Mouse (Mus musculus) R1 (cell line): ENCODE results near the gene Dnajb7.

Experiments
- DNase-seq: peaks from one replicate; pipeline ENCODE4 v3.0.0-alpha.2; 2018; ENCODE audit warnings: low read depth, low spot score

The Dnajb7 gene

DNA sequence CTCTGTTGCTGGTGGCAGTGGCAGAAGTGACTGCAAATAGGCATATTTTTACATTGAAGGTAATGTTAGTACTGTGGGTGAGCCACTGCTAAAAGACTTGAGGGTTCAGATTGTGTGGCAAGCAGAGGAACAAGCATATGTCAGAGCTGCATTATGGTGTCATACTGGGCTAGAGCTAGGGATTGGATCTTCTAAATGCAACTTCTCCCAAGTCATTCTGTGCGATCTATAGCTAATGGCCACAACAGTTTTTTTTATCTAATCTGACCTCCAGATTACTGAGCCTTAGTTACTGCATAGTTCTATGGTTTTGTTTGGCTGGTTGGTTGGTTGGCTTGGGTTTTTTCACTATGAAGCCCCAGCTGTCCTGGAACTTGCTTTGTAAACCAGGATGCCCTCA lies at the start of gene Dnajb7:
Gene Dnajb7, minus strand, starts transcription at position 101 of the 400 bp plus-strand sequence.
- no peak for DNase-seq

DNA sequence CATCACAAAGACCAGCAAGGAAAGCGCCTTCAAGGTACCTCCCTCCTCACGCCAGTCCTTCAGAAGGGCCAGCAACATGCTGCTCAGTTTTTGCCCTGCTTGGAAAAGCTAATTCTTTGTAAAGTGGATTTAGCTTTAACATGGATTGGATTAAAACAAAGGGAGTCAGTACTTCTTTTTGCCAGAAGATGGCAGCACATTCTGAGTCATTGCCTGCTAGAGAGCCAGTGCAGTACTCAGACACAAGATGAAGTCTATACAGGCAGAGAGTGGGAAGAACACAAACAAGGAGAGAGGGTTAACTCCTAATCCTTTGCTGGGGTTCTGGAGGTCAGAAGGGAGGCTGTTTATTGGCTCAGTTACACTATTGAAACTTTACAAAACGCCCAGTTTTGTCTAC lies 40.4 kb upstream of the Dnajb7 start:
- peak; percentile 64 for DNase-seq

DNA sequence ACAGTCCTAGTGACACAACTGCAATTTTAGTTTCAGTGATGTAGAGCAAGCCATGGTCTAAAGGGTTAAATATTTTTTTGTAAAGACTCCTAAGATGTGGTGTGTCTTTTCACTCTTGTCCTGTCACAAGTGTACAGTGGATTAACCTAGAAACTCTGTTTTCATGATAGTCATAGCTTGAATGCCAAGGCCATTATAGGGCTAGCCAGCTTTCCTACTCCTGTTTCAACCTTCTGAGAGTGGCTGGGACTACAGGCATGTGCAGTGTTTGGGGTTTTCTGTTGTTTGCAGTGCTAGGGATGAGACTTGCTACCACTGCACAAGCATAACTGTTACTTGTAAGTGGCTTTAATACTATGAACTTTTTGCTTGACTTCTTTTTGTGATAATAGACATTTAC lies 31.1 kb upstream of the Dnajb7 start:
- DNase-seq = no peak

DNA sequence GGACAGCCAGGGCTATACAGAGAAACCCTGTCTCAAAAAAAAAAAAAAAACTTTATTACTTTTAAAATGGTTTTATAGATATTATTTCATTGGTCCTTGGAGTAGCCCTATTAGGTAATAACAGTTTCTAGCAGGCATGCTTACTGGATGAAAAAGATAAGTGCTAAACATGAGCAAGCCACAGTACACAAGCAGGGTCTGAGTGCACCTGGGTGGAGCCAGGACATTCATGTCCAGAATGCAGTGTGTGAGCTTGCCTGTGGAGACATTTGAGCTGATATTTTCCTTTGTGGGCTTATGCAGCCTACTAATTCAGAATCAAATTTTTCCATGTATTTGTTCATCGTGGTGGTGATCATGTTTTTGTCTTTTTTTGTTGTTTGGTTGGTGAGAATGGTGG lies 30.2 kb upstream of the Dnajb7 start:
- no peak for DNase-seq

DNA sequence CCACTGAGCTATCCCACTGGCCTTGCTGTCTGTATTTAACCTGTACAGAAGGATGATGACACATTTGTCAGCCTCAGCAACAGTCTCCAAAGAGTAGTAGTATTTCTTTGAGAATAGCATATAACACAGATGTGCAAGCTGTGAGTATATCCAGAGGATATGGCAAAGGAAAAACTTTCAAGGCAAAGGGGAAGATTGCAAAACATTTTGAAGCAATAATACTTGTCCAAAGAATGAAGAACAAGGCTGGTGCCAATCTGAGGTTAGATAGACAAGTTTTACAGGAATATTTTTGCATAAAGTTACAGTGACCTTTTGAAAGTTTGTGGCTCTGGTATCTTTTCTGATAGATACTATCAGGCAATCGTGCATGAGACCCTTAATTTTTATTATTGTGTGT lies 23.1 kb upstream of the Dnajb7 start:
- DNase-seq = no peak

DNA sequence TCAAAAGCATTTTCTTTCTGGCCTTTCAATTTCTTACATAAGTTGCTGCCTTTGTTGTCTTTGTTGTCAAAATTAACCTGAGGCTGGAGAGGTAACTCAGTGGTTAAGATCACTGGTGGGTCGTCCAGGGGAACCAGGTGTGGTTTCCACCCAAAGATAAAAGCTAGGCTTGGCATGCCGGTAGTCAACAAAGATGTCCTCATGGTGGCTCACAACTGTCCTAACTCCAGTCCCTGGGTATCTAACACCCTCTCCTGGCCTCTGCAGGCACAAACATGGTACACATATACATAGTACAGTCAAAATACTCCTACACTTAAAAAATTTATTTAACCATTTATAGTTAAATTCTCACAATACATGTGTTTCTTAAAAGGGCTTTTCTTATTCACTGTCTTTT lies 19.8 kb upstream of the Dnajb7 start:
- no peak for DNase-seq

DNA sequence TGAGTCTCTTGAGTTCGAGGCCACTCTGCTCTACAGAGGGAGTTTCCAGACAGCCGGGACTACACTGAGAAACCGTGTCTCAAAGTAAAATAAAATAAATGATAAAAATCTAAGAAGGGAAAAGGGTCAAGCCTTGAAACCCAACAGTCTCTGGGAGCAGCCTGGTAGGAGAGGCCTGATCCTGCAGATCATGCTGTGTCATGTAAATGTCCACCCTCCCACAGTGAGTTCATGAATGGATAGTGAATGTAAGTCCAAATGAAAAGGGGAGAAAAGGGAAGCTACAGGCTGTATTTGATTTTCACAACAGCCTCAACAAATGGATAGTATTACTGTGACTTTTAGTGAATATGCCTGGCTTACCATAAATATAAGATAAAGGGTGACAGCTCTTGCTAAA lies 17.2 kb upstream of the Dnajb7 start:
- DNase-seq = peak; percentile 55

DNA sequence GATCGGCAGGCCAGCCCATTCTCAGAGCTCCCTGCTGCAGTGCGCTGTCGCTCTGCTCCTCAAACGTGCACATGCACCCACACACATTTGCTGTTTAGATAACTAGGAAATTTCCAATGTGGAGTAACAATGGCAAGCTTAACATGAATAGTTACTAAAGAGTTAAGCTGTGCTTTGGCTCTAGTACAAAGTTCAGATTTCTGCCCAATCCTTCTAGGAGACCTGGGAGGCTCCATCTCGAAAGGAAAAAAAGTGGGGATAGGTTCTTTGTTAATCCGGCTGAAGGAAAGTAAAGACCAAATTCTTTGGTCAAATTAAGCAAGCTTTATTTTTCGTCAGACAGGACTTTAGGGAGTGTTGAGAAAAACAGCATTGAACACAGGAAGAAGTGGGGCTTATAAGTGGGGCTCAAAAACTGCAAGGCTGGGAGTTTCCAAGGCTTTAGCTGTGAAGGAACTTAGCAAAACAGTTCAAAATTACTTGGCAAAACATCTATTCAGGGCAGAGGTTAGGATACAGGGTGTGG lies 14.1 kb upstream of the Dnajb7 start:
- DNase-seq = no peak

DNA sequence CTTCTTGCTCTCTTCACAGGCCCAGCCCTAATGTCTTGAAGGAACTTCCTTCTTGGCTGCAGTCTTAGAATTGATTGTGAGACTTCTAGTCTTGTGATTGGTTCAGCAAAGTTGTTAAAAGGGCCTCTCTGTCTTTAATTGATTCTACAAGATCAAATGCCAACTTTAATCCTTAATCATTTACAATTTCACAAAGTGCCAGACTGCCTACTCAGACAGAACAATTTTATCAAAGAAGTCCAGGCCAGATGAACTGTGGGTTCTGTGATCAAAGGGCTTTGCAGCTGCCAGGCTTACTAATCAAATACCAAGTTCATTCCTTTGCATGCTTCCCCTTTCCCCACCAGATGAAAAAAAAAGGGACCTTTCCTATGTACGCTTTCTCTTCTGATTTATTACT lies 13.4 kb upstream of the Dnajb7 start:
- no peak for DNase-seq

DNA sequence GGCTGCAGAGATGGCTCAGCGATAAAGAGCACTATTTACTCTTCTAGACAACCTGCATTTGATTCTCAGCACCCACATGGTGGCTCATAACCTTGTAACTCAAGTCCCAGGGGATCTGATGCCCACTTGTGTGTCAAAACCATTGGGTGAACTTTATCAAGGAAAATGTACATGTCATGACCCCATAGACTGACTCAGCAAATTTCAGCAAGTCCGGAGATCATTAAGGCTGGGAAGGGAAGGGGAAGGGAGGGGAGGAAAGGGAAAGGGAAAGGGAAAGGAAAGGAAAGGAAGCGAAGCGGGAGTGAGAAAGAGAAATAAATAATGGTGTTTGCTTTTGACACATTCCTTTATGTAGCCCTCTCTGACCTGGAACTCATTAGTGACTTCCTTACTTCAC lies 10.0 kb upstream of the Dnajb7 start:
- peak; percentile 54 for DNase-seq

DNA sequence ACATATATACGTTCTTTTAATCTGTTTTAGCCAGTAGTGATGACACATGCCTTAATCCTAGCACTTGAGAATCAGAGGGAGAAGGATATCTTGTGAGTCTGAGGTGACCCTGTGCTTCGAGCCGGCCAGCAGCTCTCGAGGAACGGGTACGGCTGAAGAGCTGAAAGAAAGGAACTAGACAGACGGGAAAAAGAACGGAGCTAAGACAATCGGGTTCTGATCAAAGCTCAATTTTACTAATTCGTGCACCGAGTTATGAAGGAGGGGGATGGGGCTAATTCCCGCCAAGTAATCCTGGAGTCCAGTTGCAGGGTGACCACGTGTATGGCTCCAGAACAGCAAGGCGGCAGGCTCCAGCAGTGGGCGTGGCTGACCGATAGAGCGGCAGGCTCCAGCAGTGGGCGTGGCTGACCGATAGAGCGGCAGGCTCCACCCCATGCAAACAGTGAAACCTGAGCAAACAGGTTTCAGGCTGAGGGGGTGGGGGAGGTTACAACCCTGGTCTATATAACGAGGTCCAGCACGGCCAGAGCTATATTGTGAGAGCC lies 8.7 kb upstream of the Dnajb7 start:
- peak; percentile 87 for DNase-seq

DNA sequence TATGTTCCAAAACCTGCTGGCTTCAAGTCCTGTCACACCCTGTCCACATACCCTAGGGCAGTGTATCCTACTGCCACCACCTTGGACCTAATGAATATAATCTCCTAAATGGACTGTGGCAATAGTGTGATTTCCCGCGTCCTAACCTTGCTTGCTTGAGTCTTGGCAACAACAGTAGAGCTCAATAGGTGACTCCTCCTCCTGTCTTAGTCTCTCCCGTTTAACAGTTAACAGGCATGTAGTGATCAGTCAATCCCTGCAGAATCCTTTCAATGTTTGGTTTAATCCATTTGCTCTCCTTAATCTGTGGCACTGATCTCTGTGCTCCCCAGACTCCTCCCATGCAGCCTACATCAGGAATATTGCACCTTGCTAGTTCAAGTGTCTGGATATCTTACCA lies 3.1 kb downstream of the Dnajb7 start:
- no peak for DNase-seq

DNA sequence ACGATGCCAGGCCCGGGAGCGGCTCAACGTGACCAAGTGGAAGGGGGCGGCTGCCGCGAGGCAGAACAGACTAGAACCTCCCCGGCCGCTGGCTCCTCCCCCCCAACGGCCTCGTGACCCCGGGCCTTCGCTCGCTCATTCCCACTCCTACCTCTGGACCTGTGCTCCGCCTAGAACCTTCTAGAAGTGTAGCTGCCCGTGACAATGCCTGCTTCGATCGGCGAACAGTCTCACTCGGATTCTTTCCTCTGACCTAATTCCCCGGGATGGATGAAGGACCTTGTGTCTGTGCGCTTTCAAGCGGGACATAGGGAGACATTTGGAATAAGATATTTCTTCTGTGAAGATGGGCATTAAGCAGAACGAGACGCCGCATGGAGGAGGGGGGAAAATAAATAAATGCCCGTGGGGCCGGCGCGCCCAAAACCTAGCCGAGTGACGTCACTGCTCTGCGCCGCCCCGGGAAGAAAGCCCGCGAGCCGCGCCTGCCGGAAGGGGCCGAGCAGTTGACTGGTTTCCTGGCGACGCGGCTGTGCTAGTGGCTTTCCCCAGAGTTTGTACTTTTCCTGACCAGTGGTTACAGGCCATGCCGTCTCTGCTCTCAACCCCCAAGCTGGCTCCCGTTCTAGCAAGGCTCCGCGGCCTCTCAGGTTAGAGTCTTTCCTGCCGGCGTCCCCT lies 8.3 kb downstream of the Dnajb7 start, which contains the start of the genes St13 and Xpnpep3:
Gene St13, minus strand, starts transcription at position 440 of the 678 bp plus-strand sequence.
Gene Xpnpep3, plus strand, starts transcription at position 501 of the 678 bp plus-strand sequence.
- peak; percentile 98 for DNase-seq

DNA sequence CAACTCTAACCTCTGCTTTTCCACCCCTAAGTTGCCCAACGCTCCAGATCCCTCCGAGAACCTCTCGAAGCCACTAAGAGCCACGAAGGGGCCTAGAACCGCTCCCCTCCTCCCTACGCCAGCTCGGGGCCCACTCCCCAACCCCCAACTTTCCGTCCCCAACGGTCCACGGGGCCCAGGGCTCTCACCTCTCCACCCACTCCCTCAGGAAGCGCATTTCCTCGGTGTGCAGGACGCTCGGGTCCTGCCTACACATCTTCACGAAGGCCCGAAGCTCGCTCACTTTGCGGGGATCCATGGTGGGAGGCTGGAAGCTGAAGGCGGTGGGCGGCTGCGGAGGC lies 8.8 kb downstream of the Dnajb7 start:
- no peak for DNase-seq

DNA sequence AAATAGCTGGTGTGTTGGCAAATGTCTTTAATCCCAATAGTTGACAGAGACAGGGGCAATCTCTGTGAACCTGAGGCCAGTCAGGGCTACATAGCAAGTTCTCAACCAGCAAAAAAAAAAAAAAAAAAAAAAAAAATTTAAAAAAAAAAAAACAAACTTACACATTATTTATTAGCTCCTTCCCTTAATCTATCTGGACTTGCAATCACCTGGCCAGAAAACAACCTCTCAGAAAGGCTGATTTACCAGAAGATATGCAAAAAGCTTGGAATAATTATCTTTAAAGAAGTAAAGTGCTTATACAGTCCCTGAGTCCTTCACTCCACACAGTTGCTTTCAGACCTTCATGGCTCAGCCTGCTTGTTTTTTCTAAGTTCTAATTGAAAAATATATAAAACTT lies 9.9 kb downstream of the Dnajb7 start:
- no peak for DNase-seq

DNA sequence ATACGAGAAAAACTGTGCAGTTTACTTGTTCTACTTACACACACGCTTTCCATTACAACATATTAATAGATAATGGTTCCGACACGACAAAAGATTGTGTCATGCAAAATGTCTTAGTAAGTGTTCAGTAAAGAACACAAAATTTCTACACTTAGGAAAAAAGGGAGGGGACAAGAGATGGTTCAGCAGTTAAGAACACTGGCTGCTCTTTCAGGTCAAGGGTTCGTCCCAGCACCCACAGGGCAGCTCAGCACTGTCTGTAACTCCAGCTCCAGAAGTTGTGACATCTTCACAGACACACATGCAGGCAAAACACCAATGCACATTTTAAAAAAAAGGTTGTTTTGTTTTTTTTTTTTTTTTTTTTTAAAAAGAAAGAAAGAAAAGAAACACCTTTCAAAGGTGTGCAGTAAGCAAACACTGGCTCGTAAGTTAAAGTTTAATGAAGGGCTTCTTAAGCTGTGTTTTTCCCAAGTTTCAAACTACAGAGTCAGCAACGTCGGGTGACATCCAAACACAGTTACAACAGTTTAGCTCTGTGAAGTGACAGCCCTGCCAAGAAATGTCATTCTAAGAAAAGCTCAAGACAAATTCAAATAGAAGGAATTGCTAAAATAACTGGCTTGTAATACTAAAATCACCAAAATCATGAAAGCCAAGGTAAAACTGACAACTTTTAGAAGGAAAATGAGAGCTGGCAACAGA lies 13.7 kb downstream of the Dnajb7 start:
- DNase-seq = no peak

DNA sequence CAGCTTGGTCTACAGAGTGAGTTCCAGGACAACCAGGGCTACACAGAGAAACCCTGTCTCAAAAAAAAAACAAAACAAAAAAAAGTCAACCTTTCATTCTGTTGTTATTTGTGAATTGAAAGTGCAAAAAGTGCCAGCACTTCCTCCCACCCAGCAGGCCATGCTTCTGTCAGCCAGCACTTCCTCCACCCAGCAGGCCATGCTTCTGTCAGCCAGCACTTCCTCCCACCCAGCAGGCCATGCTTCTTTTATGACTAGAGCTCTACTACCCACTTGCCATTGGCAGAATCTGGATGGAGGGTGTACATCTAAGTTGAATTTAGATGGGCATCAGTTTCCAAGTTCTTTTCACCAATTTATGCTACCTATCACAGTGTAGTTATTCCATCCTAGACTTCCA lies 15.1 kb downstream of the Dnajb7 start:
- peak; percentile 34 for DNase-seq

DNA sequence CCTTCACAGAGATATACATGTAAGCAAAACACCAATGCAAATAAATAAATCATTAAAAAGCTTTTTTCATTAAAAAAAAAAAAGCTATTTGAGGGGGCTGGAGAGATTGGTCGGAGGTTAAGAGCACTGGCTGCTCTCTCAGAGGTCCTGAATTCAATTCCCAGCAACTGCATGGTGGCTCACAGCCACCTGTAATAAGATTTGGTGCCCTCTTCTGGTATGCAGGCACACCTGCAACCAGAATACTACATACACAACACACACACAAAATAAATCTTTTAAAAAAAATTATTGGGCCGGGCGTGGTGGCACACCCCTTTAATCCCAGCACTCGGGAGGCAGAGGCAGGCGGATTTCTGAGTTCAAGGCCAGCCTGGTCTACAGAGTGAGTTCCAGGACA lies 21.8 kb downstream of the Dnajb7 start:
- DNase-seq = peak; percentile 65

DNA sequence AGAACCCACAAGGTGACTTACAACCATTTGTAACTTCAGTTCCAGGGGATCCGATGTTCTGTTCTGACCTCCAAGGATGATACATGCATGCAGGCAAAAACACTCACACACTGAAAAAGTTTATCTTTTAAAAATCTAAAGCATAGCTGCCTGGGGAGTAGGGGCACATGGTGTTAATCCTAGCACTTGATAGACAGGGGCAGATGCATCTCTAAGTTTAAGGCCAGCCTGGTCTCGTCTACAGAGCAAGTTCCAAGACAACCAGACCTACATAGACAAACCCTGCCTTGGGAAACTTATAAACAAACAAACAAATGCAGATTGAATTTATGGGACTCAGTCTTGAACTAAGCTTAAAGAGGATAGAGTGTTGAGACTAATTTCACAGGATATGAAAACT lies 29.3 kb downstream of the Dnajb7 start:
- no peak for DNase-seq

DNA sequence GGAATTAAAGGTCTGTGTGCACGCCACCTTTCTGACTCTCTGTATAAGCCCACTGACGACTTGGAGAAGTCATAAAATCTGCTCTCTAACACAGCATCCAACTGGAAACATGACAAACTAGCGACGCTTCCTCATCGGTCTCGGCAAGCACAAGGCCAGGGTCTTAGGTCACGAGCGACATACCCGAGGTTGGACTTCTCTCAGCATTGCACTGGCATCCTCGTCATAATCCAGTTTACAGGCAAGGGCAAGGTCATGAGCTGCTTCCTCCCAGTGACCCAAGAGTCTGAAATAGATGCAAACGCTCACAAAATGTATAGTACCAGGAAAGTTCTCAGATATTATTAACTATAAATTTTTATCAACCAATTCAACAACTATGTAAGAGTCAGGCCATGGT lies 33.5 kb downstream of the Dnajb7 start:
- no peak for DNase-seq

DNA sequence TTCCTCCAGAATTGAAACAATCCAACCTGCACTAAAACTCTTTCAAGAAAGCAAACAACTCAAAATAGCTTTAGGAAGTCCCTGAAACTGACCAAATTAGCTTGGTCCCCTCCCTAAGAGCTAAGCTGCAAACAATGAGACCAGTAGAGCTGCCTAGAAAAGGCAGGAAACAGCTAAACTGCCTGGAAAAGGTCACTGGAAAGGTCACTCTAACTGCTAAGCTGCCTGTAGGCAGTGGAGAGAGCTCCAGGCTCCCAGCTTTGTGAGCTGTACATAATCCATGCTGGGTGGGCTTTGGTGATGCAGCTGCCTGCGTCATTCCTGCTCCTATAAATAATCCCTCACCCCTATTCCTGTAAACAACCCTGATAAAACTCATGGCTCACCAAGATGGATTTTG lies 37.7 kb downstream of the Dnajb7 start:
- DNase-seq = peak; percentile 94

DNA sequence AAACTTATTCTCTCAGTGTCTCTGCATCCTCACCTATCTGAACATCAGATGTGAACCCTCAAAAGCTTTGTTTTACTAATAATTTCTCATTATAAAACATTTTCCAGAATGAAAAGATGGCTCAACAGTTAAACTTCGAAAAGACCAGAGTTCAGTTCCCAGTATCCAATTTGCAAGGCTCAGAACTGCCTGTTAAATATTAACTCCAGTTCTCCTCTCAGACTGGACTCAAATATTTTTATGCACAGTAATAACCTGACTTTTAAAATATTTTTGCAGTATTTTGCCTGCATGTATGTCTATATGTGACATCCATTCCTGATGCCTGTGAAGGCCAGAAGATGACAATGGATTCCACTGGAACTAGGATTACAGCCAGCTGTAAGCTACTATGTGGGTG lies 39.5 kb downstream of the Dnajb7 start:
- DNase-seq = no peak

DNA sequence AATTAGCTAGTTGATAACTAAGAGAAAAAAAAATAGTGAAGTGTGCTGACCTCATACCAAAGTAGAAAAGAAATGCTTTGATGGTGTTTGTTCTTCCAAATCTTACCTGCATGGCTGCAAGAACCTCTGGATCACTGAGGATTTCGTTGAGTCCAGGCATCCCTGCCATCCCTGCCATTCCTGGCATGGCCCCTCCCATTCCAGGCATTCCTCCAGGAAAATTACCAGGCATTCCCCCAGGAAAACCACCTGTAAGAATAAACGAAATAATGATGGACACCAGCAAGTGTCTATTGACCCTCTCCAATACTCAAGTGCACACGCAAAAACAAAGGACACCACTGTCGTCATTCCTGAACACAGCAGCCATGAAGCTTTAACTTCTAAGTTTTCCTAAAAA lies 41.9 kb downstream of the Dnajb7 start:
- DNase-seq = no peak
